Mouse (Mus musculus) kidney, adult 2 months (tissue): ENCODE results near the gene Orm3.

Source experiments
- CTCF ChIP-seq: fragments of 200-500 bp; conservative IDR thresholded peaks from 2 replicates; pipeline ENCODE4 v1.5.1; 2011; ENCODE audit warnings: low read depth, mild to moderate bottlenecking, control low read depth, low read length, moderate library complexity, mixed read lengths; ENCODE audit not compliant: insufficient read depth, insufficient read length
- POLR2A ChIP-seq: fragments of 200-500 bp; IDR thresholded peaks from one replicate; pipeline ENCODE4 v1.6.1; 2011; ENCODE audit warnings: low read depth, low read length, control low read depth

DNA sequence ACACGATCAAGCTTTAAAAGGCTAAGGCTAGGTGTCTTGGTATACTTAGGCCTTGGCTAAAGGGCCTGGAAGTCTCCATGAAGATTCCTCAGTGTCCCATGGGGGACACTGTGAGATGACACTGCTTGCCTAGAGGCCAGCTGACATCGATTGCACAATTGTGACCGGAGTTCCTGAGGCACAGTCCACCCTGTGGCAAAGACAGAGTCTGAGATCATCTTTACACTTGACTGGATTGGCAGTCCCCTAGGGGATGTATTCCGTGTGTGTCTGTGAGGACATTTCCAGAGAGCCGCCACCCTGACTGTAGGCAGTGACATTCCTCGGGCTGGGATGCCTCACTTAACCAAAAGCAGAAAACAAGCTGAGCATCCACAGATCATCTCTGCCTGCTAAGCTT is 3.9 kb downstream of the Orm3 start:
- TF ChIP-seq POLR2A (no peak), CTCF (no peak)
